Mouse (Mus musculus) brown adipose tissue, adult 24 weeks (tissue): ENCODE results near the gene Cdadc1. TPM values are rescaled to one million over a fixed set of nuclear protein-coding genes. Genes with fewer than 3 reads are reported as not detected.

ENCODE experiments used
- H3K27ac ChIP-seq: fragments of 200-500 bp; replicated peaks from 2 replicates; pipeline ENCODE4 v1.5.1; 2012; ENCODE audit warnings: low read depth, mild to moderate bottlenecking, low read length
- H3K4me1 ChIP-seq: fragments of 200-500 bp; 2 replicates; pipeline ENCODE4 v1.6.1; 2012; ENCODE audit warnings: low read length, mixed read lengths; ENCODE audit not compliant: control insufficient read depth, insufficient read depth, insufficient read length
- H3K4me3 ChIP-seq: fragments of 200-500 bp; 2 replicates; pipeline ENCODE4 v1.5.1; 2012; ENCODE audit warnings: low read depth, mild to moderate bottlenecking, low read length, moderate library complexity; ENCODE audit not compliant: insufficient read depth
- polyA plus RNA-seq: library from polyadenylated mRNA; stranded (reverse); fragments of >200 nt; gene quantifications from 2 replicates; pipeline ENCODE4 v1.2.4, GENCODE M21; 2012; ENCODE audit not compliant: missing spikeins, insufficient read depth, insufficient read length

Cdadc1 gene
- 55.5 and 58.1 TPM in 2 replicates for polyA plus RNA-seq

DNA sequence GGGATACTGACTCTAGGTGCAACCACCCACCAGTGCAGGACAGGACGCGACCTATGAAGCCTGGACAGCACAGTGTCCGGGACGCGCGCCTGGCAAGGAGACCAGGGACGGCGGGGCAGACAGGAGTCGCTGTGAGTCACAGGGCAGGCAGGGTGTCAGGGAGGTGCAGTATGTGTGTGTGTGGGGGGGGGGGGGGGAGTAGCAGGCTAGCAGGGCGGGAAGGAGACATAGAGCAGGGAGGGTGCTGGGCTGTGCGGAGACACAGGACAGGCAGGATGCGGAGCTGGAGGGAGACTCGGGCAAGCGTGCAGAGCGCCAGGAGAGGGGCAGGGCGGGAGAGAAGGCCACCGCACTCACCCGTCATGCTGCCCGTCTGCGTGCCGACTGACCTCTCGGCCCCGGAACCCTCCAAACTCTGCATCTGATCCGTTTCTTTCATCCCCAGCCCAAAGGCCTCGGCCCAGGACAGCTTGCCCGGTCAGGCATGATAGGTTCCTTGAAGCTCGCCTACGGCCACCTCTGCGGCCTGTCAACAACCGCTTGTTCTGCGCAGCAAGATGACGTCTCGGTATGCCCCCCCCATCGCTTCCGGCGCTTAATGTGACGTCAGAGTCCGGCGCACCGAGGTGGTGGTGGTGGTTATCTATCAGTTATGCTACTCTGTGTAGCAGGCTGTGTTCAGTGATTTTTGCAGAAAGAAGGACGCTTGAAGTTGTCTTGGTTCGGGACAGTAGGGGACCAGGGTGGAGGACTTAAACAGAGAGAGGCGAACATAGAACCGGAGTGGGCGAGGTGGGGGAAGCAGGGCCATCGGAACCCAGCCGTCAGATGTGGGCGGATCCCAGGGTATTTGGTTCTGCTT lies at the start of gene Cdadc1:
Gene Cdadc1, minus strand, starts transcription at position 562 of the 862 bp plus-strand sequence.
- Histone ChIP-seq H3K4me3 (peak within 1 kb of the TSS; percentile 99), H3K27ac (peak within 1 kb of the TSS; percentile 92), H3K4me1 (no peaks in the 10 kb centered on the region)

GRCm38 (mm10) chr14:59646826-59647697 lies 49.3 kb upstream of the Cdadc1 start:
- Histone ChIP-seq H3K4me3 (no peak overlapping the region), H3K27ac (no peak overlapping the region), H3K4me1 (no peaks in the 10 kb centered on the region)

DNA sequence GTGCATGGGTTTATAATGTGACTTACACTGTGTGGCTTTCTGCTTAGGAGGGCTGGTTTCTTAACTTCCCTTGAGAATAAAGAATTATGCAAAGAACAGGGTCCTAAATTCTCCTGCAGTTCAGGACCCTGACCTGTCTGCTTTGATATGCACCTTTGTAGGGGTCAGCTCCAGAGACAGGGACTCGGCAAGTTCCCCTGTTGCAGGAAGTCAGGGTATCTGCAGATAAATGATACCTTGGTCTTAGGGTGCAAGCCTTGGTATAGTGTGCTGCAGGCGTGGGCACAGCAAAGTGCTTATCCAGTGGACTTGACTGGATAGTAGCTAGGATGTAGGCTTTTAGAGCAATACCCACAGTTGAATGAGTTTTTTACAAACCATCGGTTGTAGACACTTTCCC lies 47.1 kb upstream of the Cdadc1 start:
- H3K27ac ChIP-seq = no peak overlapping the region
- H3K4me3 ChIP-seq = no peak overlapping the region
- H3K4me1 ChIP-seq = no peaks in the 10 kb centered on the region

DNA sequence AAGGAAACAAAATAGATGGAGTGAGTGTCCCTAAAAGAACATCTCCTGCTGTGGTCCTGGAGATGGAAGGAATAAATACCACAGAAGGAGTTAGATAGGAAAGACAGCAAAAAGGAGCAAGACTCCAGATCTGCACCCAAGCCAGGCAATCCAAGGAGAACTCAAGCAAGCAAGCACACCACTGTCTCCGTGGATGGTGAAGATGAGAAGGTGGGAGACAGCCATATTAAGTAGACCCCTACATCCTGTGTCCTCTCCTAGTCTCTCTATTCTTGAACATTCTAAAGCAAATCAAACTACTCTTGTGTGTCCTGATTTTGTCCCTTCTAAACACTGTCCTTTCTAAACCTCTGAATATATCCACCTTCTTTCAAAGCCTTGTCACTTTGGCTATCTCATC lies 46.4 kb upstream of the Cdadc1 start:
- no peak overlapping the region for H3K4me3 ChIP-seq
- H3K27ac ChIP-seq = no peak overlapping the region
- H3K4me1 ChIP-seq = no peaks in the 10 kb centered on the region

GRCm38 (mm10) chr14:59643582-59643981 lies 45.8 kb upstream of the Cdadc1 start:
- H3K27ac ChIP-seq = no peak overlapping the region
- no peaks in the 10 kb centered on the region for H3K4me1 ChIP-seq
- H3K4me3 ChIP-seq = no peak overlapping the region

DNA sequence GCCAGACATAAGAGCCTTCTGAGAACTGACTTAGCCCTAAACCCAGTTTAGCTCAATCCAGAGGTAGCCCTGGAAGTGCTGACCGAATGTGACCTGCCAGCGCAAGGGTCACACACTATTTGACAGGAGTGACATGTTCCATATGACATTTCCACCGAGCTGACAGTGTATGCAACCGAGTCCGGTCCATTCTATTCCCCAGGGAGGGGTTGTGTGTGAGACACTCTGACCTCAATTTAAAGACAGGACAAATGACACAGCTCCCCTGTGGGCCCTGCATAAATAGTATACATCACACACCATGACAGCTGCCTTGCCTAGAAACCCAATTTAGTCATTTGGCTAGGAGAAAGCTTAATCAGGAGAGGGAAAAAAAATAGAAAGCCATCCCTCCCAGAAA lies 44.1 kb upstream of the Cdadc1 start:
- no peak overlapping the region for H3K27ac ChIP-seq
- H3K4me3 ChIP-seq = no peak overlapping the region
- no peaks in the 10 kb centered on the region for H3K4me1 ChIP-seq

DNA sequence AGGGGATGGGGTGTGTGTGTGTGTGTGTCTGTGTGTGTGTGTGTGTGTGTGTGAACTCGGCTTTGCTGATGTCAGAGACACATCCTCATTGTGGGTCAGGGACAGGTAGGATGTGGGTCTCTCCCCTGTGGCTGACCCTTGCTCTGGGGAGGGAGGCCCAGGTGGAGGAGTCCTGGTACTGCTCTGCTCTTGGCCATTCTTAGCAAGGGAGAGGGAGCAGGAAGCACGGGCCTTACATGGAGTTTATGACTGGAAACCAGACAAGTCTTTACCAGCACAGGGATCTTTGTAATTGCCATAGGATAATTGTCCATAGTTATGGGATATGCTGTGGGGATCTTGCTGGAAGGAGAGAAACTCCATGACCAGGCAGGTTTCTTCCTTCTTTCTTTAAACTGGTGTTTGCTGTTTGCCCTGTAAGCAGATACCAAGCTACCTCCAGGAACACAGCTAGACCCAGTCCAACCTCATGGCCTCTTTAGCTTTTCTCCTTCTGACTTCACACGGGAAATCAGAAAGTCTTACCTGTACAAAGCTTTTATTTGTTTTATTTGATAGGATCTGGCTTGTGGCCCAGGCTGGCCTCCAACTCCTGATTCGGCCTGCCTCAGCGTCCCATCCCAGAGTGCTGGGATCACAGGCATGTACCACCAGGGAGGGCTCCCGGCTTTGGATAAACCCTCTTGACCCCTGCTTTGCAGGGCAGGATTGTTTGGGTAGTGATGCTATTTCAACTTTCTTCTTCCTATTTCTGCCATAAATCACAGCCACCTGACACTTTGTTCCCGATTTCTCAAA lies 41.3 kb upstream of the Cdadc1 start:
- H3K4me1 ChIP-seq = no peaks in the 10 kb centered on the region
- H3K4me3 ChIP-seq = no peak overlapping the region
- no peak overlapping the region for H3K27ac ChIP-seq

- H3K27ac ChIP-seq = no peak overlapping the region
- H3K4me1 ChIP-seq = no peaks in the 10 kb centered on the region
- no peak overlapping the region for H3K4me3 ChIP-seq
Measured at GRCm38 (mm10) chr14:59633988-59634387, 36.2 kb upstream of the Cdadc1 start.

DNA sequence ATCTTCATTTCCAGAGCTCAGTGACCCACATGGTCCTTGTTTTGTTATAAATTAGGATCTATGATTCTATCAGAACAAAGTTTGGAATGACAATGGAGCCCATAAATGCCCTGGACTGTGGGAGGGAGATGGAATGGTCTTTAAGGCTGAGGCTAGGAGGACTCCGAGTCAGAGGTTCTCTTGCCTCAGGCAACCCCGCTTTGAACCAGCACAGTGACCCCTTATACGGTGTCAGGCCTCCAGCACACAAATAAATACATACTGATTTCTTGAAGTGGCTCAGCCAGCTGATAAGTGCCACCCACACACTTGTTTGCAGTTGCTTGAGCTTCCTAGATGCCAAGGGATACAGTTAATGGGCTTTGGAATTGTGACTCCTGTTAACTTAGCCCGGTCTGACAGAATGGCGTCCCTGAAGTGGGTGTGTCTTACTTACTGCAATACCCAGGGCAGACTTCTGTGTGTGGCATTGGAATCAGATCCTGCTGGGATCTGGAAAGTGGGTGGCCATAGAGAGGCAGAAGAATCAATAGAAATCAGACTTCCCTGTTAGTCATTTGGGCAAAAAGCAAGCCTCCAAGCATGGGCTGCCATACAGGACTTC lies 35.6 kb upstream of the Cdadc1 start:
- H3K4me1 ChIP-seq = no peaks in the 10 kb centered on the region
- H3K27ac ChIP-seq = no peak overlapping the region
- no peak overlapping the region for H3K4me3 ChIP-seq

GRCm38 (mm10) chr14:59632067-59632466 lies 34.3 kb upstream of the Cdadc1 start:
- Histone ChIP-seq H3K4me3 (no peak overlapping the region), H3K27ac (no peak overlapping the region), H3K4me1 (no peaks in the 10 kb centered on the region)

DNA sequence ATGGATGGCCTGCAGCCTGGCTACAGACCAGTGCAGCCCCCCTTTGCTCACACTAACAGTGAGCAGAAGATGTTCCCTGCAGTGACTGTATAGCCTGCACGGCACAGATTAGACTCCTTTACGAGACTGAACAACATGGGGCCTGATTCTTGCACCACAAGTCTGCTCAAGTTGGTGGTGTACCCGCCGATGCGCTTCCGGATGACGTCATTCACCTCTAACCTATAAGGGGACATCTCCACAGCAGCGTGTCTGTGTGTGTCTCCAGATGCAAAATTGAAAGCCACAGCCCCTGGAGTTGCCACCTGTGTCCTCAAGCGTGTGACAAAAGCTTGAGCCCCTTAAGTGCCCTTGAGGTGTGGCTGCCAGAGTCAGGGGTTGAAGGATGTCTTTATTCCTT lies 32.3 kb upstream of the Cdadc1 start:
- H3K4me3 ChIP-seq = no peak overlapping the region
- H3K27ac ChIP-seq = no peak overlapping the region
- no peaks in the 10 kb centered on the region for H3K4me1 ChIP-seq

DNA sequence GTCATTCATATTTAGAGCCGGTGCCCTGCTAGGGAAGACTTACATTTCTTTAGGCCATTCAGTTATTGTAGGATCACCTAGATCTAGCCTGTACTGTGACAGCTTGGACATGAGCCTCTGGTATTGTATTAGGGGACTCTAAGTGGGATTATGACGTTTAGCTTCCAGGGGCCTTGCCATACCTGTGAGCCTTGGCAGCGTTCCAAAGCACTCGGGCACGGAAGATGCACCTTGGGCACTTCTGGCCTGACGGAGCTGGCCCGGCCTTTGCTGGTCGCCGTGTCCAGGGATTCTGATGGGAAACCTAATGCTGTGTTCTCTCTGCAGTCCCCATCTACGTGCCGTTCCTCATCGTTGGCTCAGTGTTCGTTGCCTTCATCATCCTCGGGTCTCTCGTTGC lies 31.5 kb upstream of the Cdadc1 start:
- Histone ChIP-seq H3K27ac (no peak overlapping the region), H3K4me1 (no peaks in the 10 kb centered on the region), H3K4me3 (no peak overlapping the region)

- H3K27ac ChIP-seq = no peak overlapping the region
- no peaks in the 10 kb centered on the region for H3K4me1 ChIP-seq
- H3K4me3 ChIP-seq = no peak overlapping the region
Measured at GRCm38 (mm10) chr14:59627823-59628222, 30.1 kb upstream of the Cdadc1 start.

DNA sequence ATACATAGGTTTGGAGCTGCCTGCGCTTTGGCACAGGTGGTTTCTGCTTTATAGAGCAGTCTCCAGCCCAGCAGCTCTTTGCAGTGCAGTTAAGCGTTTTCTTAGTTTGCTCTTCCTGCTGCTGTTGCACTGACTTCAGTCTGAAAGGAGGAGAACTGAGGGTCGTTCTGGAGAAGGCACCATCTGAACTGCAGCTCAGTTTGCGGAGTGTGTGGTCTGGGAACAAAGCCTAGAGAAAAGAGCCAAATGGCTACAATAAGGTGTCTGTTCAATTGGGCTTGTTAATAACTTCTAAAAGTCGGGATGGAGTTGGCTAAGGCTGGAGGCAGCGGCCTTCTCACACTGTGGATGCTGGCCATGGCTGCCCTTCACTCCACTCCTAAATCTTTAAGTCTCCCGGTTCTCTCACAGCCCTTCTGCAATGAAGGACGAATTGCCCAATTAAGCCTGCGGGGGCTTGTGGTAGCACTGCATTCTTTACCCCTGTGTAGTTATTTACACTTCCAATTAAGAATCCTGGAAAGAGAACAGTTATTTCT lies 29.5 kb upstream of the Cdadc1 start:
- no peak overlapping the region for H3K4me3 ChIP-seq
- H3K27ac ChIP-seq = no peak overlapping the region
- H3K4me1 ChIP-seq = no peaks in the 10 kb centered on the region
